Mouse (Mus musculus): Measurements from ENCODE around the gene Trabd2b. TPM values are rescaled to one million over a fixed set of nuclear protein-coding genes. Genes with fewer than 3 reads are reported as not detected.

The Trabd2b gene
- total and polyA plus RNA-seq, 2 experiments from 2014 or later: 4.5 to 10.5 TPM

GRCm38 (mm10) chr4:114537376-114537974 lies 131.0 kb downstream of the Trabd2b start:
- H3K4me3 ChIP-seq (ENCODE audit: low read depth, low read length): no peak overlapping the region
- no peak overlapping the region for H3K4me2 ChIP-seq (ENCODE audit: low read depth, low read length)
- peaks cover 21% of the 10 kb centered on the region for H3K4me1 ChIP-seq (ENCODE audit: control insufficient read depth, insufficient read depth)
- DNase-seq (ENCODE audit: low spot score) (no peak), ATAC-seq (ENCODE audit: insufficient read depth, low read depth) (no peak)
- TF ChIP-seq EP300 (IDR thresholded peaks at IDR 0.05; ENCODE audit: low read depth): no peak
- TF ChIP-seq CTCF (IDR thresholded peaks at IDR 0.05; ENCODE audit: low read depth): no peak
- H3K9me3 ChIP-seq (replicated peaks; ENCODE audit: control insufficient read depth, low read length): no peaks in the 10 kb centered on the region
- WGBS: 84% methylated on average over 6 of the region's 6 CpGs
- H3K9ac ChIP-seq (replicated peaks; ENCODE audit: low read depth, low read length): no peak overlapping the region
- H3K27ac ChIP-seq (ENCODE audit: low read depth): no peak overlapping the region
- H3K27me3 ChIP-seq (ENCODE audit: control insufficient read depth, insufficient read depth, low read length): no peaks in the 10 kb centered on the region
- H3K36me3 ChIP-seq (replicated peaks; ENCODE audit: control insufficient read depth, insufficient read depth, low read length): no peaks in the 10 kb centered on the region

GRCm38 (mm10) chr4:114540031-114540430 lies 133.5 kb downstream of the Trabd2b start:
- Histone ChIP-seq H3K4me2 (ENCODE audit: low read depth, low read length) (no peak overlapping the region), H3K27ac (ENCODE audit: low read depth) (no peak overlapping the region), H3K4me3 (ENCODE audit: low read depth, low read length) (no peak overlapping the region), H3K9ac (replicated peaks; ENCODE audit: low read depth, low read length) (no peak overlapping the region), H3K27me3 (ENCODE audit: control insufficient read depth, insufficient read depth, low read length) (no peaks in the 10 kb centered on the region), H3K36me3 (replicated peaks; ENCODE audit: control insufficient read depth, insufficient read depth, low read length) (no peaks in the 10 kb centered on the region), H3K4me1 (ENCODE audit: control insufficient read depth, insufficient read depth) (peaks cover 1% of the 10 kb centered on the region; the same call in 1 of the 2 replicates), H3K9me3 (replicated peaks; ENCODE audit: control insufficient read depth, low read length) (no peaks in the 10 kb centered on the region)
- TF ChIP-seq EP300 (IDR thresholded peaks at IDR 0.05; ENCODE audit: low read depth): no peak
- TF ChIP-seq CTCF (IDR thresholded peaks at IDR 0.05; ENCODE audit: low read depth): no peak
- ATAC-seq (ENCODE audit: insufficient read depth, low read depth): no peak
- no peak for DNase-seq (ENCODE audit: low spot score)
- WGBS: 86% methylated on average over 7 of the region's 7 CpGs

GRCm38 (mm10) chr4:114541221-114541620 lies 134.7 kb downstream of the Trabd2b start:
- Histone ChIP-seq H3K4me3 (ENCODE audit: low read depth, low read length) (no peak overlapping the region), H3K4me1 (ENCODE audit: control insufficient read depth, insufficient read depth) (no peaks in the 10 kb centered on the region), H3K36me3 (replicated peaks; ENCODE audit: control insufficient read depth, insufficient read depth, low read length) (no peaks in the 10 kb centered on the region), H3K9ac (replicated peaks; ENCODE audit: low read depth, low read length) (no peak overlapping the region), H3K27me3 (ENCODE audit: control insufficient read depth, insufficient read depth, low read length) (no peaks in the 10 kb centered on the region), H3K4me2 (ENCODE audit: low read depth, low read length) (no peak overlapping the region), H3K27ac (ENCODE audit: low read depth) (no peak overlapping the region), H3K9me3 (replicated peaks; ENCODE audit: control insufficient read depth, low read length) (no peaks in the 10 kb centered on the region)
- no peak for TF ChIP-seq EP300 (IDR thresholded peaks at IDR 0.05; ENCODE audit: low read depth)
- TF ChIP-seq CTCF (IDR thresholded peaks at IDR 0.05; ENCODE audit: low read depth): no peak
- DNase-seq (ENCODE audit: low spot score) (no peak), ATAC-seq (ENCODE audit: insufficient read depth, low read depth) (no peak)
- 74% methylated on average over 1 of the region's 1 CpGs for WGBS

GRCm38 (mm10) chr4:114542136-114542535 lies 135.6 kb downstream of the Trabd2b start:
- no peaks in the 10 kb centered on the region for H3K4me1 ChIP-seq (ENCODE audit: control insufficient read depth, insufficient read depth)
- H3K27me3 ChIP-seq (ENCODE audit: control insufficient read depth, insufficient read depth, low read length): no peaks in the 10 kb centered on the region
- no peaks in the 10 kb centered on the region for H3K9me3 ChIP-seq (replicated peaks; ENCODE audit: control insufficient read depth, low read length)
- no peaks in the 10 kb centered on the region for H3K36me3 ChIP-seq (replicated peaks; ENCODE audit: control insufficient read depth, insufficient read depth, low read length)
- DNase-seq (ENCODE audit: low spot score): no peak
- no peak overlapping the region for H3K27ac ChIP-seq (ENCODE audit: low read depth)
- H3K4me2 ChIP-seq (ENCODE audit: low read depth, low read length): no peak overlapping the region
- no peak overlapping the region for H3K4me3 ChIP-seq (ENCODE audit: low read depth, low read length)
- no peak overlapping the region for H3K9ac ChIP-seq (replicated peaks; ENCODE audit: low read depth, low read length)
- TF ChIP-seq CTCF (IDR thresholded peaks at IDR 0.05; ENCODE audit: low read depth) (no peak), EP300 (IDR thresholded peaks at IDR 0.05; ENCODE audit: low read depth) (no peak)
- ATAC-seq (ENCODE audit: insufficient read depth, low read depth): no peak
- WGBS: 71% methylated on average over 4 of the region's 4 CpGs

- Histone ChIP-seq H3K4me3 (ENCODE audit: low read depth, low read length) (no peak overlapping the region), H3K36me3 (replicated peaks; ENCODE audit: control insufficient read depth, insufficient read depth, low read length) (no peaks in the 10 kb centered on the region), H3K4me1 (ENCODE audit: control insufficient read depth, insufficient read depth) (peaks cover 9% of the 10 kb centered on the region; the same call in 1 of the 2 replicates), H3K9me3 (replicated peaks; ENCODE audit: control insufficient read depth, low read length) (no peaks in the 10 kb centered on the region), H3K27me3 (ENCODE audit: control insufficient read depth, insufficient read depth, low read length) (no peaks in the 10 kb centered on the region), H3K27ac (ENCODE audit: low read depth) (no peak overlapping the region), H3K4me2 (ENCODE audit: low read depth, low read length) (no peak overlapping the region), H3K9ac (replicated peaks; ENCODE audit: low read depth, low read length) (no peak overlapping the region)
- TF ChIP-seq EP300 (IDR thresholded peaks at IDR 0.05; ENCODE audit: low read depth) (no peak), CTCF (IDR thresholded peaks at IDR 0.05; ENCODE audit: low read depth) (no peak)
- 79% methylated on average over 3 of the region's 3 CpGs for WGBS
- ATAC-seq (ENCODE audit: insufficient read depth, low read depth): no peak
- no peak for DNase-seq (ENCODE audit: low spot score)
These were observed 139.1 kb downstream of the Trabd2b start for GRCm38 (mm10) chr4:114545481-114546200.

All from heart, postnatal 0 days (tissue).